Mouse (Mus musculus): ENCODE data around the gene Cfap97.

GRCm38 (mm10) chr8:46130426-46130825 is 21.1 kb upstream of the Cfap97 start:
- no peak for TF ChIP-seq CTCF (IDR thresholded peaks at IDR 0.05; ENCODE audit: insufficient read depth, low read length)
- no peak for TF ChIP-seq POLR2A (IDR thresholded peaks at IDR 0.05; ENCODE audit: borderline replicate concordance, extremely low read depth, low read depth, low read length)

Measured in lung, adult 2 months (tissue).